Mouse (Mus musculus) frontal cortex, postnatal 36 days (tissue): ENCODE results near the gene Gm10972.
"Not testable (repeated sequence)": the region's sequence is repeated elsewhere in the genome, so short reads cannot be mapped to it uniquely, and the experiment has no call there.

Experiments
- DNase-seq, 2 experiments: peaks; one replicate each; pipeline ENCODE4 v3.0.0; 2022; ENCODE audit warnings: low spot score in 2 of 2

The Gm10972 gene

DNA sequence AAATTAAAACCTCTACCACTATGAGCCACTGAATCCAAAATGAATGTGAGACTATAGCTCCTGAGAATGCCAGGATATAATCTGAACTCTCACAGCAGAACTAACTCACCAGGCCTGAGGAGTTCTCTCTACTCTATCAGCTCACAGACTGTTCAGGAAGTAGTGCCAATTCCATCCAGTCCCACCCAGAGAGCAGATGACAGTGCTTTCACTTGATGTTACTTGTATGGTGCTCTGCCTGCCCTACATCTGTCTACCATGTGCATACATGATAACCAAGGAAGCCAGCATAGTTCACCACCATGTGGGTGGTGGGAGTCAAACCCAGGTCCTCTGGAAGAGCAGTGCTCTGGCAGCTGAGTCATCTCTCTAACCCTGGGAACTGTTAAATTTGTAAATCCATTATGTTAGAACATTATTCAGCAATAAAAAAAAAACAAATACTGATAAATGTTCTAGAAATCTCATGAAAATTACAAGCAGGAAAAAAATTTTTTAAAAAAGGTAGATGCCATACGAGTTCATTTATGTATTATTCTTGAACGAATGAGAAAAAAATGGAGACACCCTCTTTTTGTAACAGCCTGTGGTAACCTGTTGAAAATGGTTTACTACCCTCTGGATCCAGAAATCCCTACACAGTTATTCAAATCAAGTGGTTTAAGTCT lies at the start of gene Gm10972:
TSS of gene Gm10972 (plus strand) at position 618 of the 668 bp plus-strand sequence.
- not testable (repeated sequence) for DNase-seq

DNA sequence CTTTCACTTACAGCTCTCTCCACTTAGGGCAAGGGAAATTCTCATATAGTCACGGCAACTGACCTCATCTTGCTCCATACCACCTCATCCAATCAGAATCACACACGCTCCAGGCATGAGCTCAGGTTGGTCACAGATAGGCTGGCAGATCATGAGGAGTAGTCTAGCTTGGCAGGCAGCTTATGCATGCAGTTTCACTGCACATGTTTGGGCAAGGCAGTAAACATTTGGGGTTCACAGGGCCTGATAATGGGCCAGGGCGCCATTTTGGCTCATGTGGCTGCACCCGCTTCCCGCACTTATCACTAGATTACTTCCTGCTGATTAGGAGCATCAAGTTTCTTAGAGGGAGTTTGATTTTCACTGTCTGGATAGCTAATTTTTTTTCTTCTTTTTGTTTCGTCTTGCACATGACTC lies 47.0 kb upstream of the Gm10972 start:
- no peak for DNase-seq

- no peak for DNase-seq
Measured at GRCm38 (mm10) chr3:94597224-94597779, 45.6 kb upstream of the Gm10972 start.

- DNase-seq = peak; percentile 35 to 48
Measured at GRCm38 (mm10) chr3:94601959-94602358, 41.0 kb upstream of the Gm10972 start.

DNA sequence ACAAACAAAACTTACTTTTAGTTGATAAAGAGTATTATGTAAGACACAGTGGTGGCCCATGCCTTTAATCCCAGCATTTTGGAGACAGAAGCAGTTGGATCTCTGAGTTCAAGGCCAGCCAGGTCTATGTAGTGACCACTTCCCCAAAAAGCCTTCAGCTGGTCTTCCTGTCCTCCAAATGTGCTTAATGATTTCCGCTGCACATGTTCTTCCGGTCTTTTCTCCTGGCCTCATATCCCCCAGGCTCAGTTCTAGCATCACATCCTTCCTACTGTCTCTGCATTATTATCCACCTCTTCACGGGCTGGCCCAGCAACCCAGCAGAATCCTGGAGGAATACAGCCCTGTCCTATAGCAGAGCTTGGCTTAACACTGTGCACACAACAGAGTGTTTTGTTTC lies 33.3 kb upstream of the Gm10972 start:
- no peak for DNase-seq

GRCm38 (mm10) chr3:94610581-94610980 lies 32.3 kb upstream of the Gm10972 start:
- DNase-seq = no peak

- peak; percentile 15 for DNase-seq
Measured at GRCm38 (mm10) chr3:94611343-94611742, 31.6 kb upstream of the Gm10972 start.

DNA sequence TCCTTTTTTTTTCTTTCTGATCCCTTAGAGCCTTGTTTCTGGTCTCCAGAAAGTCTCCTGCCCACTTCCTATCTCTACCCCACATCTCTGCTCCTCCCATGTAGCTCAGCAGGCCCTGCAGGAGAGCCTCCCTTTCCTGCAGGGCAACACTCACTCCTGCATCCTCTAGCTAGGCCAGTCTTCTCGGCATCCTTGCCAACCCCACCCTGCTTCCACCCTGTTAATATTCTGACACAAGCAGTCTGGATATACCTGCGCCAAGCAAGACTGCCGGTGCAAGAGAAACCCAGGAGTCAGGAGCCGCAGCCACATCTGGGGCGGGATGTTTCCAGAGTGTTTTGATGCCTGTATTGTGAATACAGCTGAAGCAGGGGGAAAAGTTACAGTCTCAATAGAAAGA lies 31.1 kb upstream of the Gm10972 start:
- DNase-seq = no peak

GRCm38 (mm10) chr3:94612274-94612673 lies 30.6 kb upstream of the Gm10972 start:
- DNase-seq = no peak

- DNase-seq = no peak
Measured at GRCm38 (mm10) chr3:94613258-94613878, 29.5 kb upstream of the Gm10972 start.

DNA sequence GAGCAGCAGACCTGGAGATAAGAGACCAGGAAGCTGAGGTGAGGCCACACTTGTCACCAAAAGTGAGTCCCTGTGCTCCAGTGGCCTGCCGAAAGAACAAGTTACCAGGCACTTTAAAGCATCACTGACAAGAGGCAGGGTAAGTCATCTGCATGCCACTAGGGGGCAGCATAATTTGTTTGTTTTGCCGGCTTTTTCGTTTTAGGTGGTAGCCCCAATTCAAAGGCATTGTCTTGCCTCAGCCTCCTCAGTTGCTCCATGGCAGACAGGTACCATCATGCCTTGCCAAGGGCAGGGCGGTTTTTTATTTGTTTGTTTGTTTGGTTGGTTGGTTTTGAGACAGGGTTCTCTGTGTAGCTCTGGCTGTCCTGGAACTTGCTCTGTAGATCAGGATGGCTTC lies 26.2 kb upstream of the Gm10972 start:
- DNase-seq = peak in 1 of 2 experiments; percentile 46

GRCm38 (mm10) chr3:94621740-94622507 lies 21.0 kb upstream of the Gm10972 start:
- DNase-seq = no peak

GRCm38 (mm10) chr3:94622550-94622949 lies 20.4 kb upstream of the Gm10972 start:
- DNase-seq = no peak

DNA sequence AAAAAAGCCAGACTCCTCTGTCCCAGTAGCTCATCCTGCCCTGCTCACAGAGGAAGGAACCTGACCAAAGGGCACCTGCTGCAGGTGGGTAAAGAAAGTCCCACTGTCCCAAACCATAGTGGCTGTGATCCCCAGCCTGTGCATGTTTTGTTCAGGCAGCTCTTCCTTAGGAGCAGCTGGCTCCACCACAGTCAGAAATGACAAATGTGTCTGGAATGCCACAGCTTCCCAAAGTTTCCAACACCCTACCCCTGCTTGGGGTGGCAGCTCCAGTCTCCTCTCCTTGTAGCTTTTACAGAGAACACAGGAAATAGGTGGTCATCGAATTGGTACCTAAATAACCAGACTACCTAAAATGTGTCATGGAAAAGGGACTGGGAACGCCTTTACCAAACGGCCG lies 18.6 kb upstream of the Gm10972 start:
- DNase-seq = no peak

GRCm38 (mm10) chr3:94628712-94629111 lies 14.2 kb upstream of the Gm10972 start:
- no peak for DNase-seq

DNA sequence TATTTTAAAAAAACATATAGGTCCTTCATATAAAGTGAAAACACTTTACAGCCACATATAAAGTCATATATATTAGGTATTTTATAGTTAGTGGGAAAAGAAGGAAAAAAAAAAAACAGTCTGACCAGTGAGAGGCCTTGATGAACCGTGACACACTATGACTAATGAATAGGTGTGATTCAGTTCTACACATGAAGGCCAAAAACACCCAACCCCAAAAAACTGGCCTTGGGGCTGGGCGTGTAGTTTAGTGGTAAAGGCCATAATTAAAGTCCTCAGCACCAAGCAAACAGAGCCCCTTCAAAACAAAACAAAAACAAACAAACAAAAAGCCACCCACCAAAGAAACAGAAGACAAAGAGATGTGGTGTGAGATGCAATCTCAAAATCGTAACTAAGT lies 13.0 kb upstream of the Gm10972 start:
- no peak for DNase-seq

DNA sequence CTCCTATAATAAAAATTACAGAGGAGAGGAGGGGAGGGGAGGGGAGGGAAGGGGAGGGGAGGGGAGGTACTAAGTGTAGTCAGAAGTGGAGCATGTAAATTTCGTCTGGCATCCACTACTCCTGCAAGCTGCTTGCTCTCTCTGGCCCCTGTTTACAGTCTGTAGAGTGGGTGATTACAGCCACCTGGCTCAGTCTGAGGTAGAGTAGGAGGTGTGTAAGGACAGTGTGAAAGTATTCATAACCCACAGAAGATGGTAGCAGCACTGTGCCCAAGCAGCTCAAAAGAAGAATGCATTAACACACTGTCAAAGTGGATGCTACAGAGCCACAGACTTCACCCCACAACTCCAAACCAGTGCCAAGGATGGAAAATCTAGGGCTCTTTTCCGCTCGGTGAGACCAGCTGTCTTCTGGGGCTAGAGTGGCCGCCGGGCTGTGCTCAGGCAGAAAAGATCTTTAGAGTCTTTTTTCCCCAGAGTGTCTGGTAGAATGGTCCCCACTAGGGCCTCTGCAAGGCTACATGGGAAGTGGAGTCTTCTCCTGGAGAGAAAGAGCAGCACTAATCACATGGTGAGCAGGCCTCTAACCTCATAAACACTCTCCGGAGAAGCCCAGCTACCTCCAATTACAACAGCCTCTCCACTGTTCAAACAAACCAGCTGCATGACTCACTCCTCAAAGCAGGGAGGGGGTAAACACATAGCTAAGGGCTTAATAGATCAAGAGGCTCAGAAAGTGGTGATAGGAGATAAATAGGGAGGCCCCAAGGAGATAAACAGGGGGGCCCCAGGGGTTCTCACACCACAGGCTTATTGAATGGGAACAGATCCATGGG lies 6.1 kb downstream of the Gm10972 start:
- peak; percentile 21 to 33 for DNase-seq

- DNase-seq = no peak
Measured at GRCm38 (mm10) chr3:94650409-94650808, 7.5 kb downstream of the Gm10972 start.

- DNase-seq = not testable (repeated sequence)
Measured at GRCm38 (mm10) chr3:94653967-94654366, 11.1 kb downstream of the Gm10972 start.

- DNase-seq = not testable (repeated sequence)
Measured at GRCm38 (mm10) chr3:94657852-94658739, 15.2 kb downstream of the Gm10972 start.

DNA sequence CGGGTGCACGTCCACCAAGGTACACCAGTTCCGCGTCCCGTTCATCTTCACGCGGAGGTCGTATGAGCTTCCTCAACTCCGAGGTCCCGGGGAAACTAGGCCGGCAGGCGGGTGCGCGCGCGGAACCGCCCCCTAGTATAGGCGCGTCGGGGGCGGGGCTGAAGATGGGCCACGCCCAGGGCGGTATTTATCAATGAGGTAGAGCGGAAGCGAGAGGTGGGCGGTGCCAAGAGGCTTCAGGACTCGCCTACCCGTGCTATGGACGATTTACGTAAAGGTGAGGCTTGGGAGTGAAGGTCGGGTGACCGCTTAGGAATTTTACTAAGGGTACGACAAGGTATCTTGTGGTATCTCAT lies 15.8 kb downstream of the Gm10972 start, which contains the start of gene Tuft1:
TSS of gene Tuft1 (minus strand) at position 133 of the 356 bp plus-strand sequence.
- DNase-seq = peak; percentile 11 to 35
